ENCODE assay signal across 8 mouse cellular contexts in the genomic region with DNA sequence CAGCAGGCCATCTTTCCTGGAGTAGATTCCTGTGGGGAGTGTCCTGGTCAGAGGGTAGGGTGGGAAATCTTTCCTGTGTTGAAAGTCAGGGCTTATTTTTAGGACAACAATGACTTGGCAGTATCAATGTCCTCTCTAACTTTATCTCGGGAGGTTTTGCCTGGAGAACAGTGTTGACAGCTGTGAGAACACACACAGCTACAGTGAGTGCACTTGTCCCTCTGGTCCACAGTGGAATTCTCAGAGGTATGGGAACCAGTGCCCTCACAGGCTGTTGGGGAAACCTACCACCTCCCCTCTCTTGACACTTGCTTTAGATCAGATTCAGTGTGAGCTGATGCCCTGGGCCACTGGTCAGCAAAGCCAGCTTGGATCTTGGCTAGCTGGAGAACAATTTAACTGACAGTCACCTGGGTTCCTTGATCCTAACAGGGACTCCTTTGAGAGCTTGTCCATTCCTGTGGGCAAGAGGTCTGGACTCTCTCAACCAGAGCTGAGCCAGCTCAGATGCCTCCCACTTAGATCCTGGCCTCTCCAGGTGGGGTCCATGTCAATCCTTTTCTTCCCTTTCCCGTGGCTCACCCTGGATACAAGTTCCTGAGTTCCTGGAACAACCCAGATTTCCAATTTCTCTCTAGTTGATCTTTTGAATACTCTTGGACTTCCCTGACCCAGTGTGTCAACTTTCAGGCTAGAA.
DNase-seq lines count a peak whose midpoint lies in the region; ATAC-seq and TF ChIP-seq lines count a peak whose summit lies in the region.
"Had no signal": no experiment of that assay in that cellular context is flagged by ENCODE, and none has a peak within 500 bp of the region (broad histone marks: within the 10 kb centered on the region; RNA-seq: fewer than 3 reads in every experiment).

No protein-coding gene starts in this region.

- peak overlapping the region; percentile 16 for H3K4me2 ChIP-seq in heart, embryonic 13.5 days

- H3K36me3 ChIP-seq in megakaryocyte, embryonic 14.5 days (replicated peaks; ENCODE audit: low read length) = peaks cover 15% of the 10 kb centered on the region
- no peaks in the 10 kb centered on the region for H3K36me3 ChIP-seq in heart, embryonic 13.5 days

- peaks cover 87% of the 10 kb centered on the region for H3K4me1 ChIP-seq in megakaryocyte, embryonic 14.5 days
- H3K4me1 ChIP-seq in heart, embryonic 13.5 days = peaks cover 27% of the 10 kb centered on the region
- H3K4me1 ChIP-seq in lung, adult 2 months (ENCODE audit: control insufficient read depth, insufficient read depth, low read length) = peaks cover 35% of the 10 kb centered on the region

- no peak for TF ChIP-seq CTCF in lung, adult 2 months (IDR thresholded peaks at IDR 0.05; ENCODE audit: insufficient read depth, low read length)

- peak overlapping the region; percentile 79 for H3K4me3 ChIP-seq in megakaryocyte, embryonic 14.5 days (replicated peaks)
- H3K4me3 ChIP-seq in heart, embryonic 13.5 days = no peak overlapping the region
- H3K4me3 ChIP-seq in lung, adult 2 months (replicated peaks; ENCODE audit: extremely low read depth, low read depth, low read length) = no peak overlapping the region

- 11% methylated on average over 2 of the region's 2 CpGs for WGBS in heart, embryonic 13.5 days
- WGBS in lung, adult 2 months = 26% methylated on average over 2 of the region's 2 CpGs

- DNase-seq in lung, adult 2 months = no peak
- no peak for DNase-seq in right cerebral cortex, postnatal 4 days
- DNase-seq in adrenal gland, adult 18-20 months (ENCODE audit: low spot score in 2 of 2) = no peak
- DNase-seq: cerebellum, adult 2 months had no signal

- peak overlapping the region; percentile 57 for H3K27ac ChIP-seq in heart, embryonic 13.5 days (replicated peaks)

- TF ChIP-seq POLR2A in lung, adult 2 months (IDR thresholded peaks at IDR 0.05; ENCODE audit: borderline replicate concordance, extremely low read depth, low read depth, low read length) = peak; percentile 19; the same call in 1 of the 2 replicates

- no peak overlapping the region for H3K9ac ChIP-seq in heart, embryonic 13.5 days

- ATAC-seq in megakaryocyte, adult 5-6 weeks (ENCODE audit: poor library complexity, severe bottlenecking) = no peak
- ATAC-seq in heart, embryonic 13.5 days (ENCODE audit: extremely low read depth, insufficient number of reproducible peaks, low FRiP score, low TSS enrichment) = peak; percentile 73; the same call in 1 of the 2 replicates
- no peak for ATAC-seq in erythroblast, adult 5-6 weeks (replicated peaks; ENCODE audit: low FRiP score, poor library complexity, severe bottlenecking)

- H3K9me3 ChIP-seq in megakaryocyte, embryonic 14.5 days = no peaks in the 10 kb centered on the region
- no peaks in the 10 kb centered on the region for H3K9me3 ChIP-seq in heart, embryonic 13.5 days

- H3K27me3 ChIP-seq in megakaryocyte, embryonic 14.5 days (replicated peaks) = no peaks in the 10 kb centered on the region
- H3K27me3 ChIP-seq in heart, embryonic 13.5 days (replicated peaks) = peaks cover 45% of the 10 kb centered on the region
